Mouse (Mus musculus) intestine, embryonic 16.5 days (tissue): Measurements from ENCODE around the gene Ppp2r5d. TPM values are rescaled to one million over a fixed set of nuclear protein-coding genes. Genes with fewer than 3 reads are reported as not detected.

Experiments used
- ATAC-seq: fragments of 200-750 bp; cut with Nextera tagmentation; 2 replicates; pipeline ENCODE4 v1.8.0; 2017; ENCODE audit warnings: moderate TSS enrichment, moderate library complexity
- H3K27ac ChIP-seq: fragments of 300-500 bp; sonication (generic); 2 replicates; pipeline ENCODE4 v1.5.1; 2014; ENCODE audit warnings: mild to moderate bottlenecking, low read length
- H3K27me3 ChIP-seq: fragments of 300-500 bp; sonication (generic); replicated peaks from 2 replicates; pipeline ENCODE4 v1.6.1; 2014; ENCODE audit warnings: low read length, control low read depth, mixed read lengths; ENCODE audit not compliant: control insufficient read depth, insufficient read depth
- H3K36me3 ChIP-seq: fragments of 300-500 bp; sonication (generic); 2 replicates; pipeline ENCODE4 v1.6.1; 2014; ENCODE audit warnings: low read length, control low read depth; ENCODE audit not compliant: control insufficient read depth, insufficient read depth
- H3K4me1 ChIP-seq: fragments of 300-500 bp; sonication (generic); 2 replicates; pipeline ENCODE4 v1.6.1; 2014; ENCODE audit warnings: low read length, control low read depth, mixed read lengths; ENCODE audit not compliant: control insufficient read depth, insufficient read depth
- H3K4me2 ChIP-seq: fragments of 300-500 bp; sonication (generic); 2 replicates; pipeline ENCODE4 v1.6.1; 2014; ENCODE audit warnings: low read depth, low read length, control low read depth
- H3K4me3 ChIP-seq: fragments of 300-500 bp; sonication (generic); 2 replicates; pipeline ENCODE4 v1.5.1; 2014; ENCODE audit warnings: mild to moderate bottlenecking, low read length
- H3K9ac ChIP-seq: fragments of 300-500 bp; sonication (generic); 2 replicates; pipeline ENCODE4 v1.6.1; 2014; ENCODE audit warnings: low read depth, low read length
- H3K9me3 ChIP-seq: fragments of 300-500 bp; sonication (generic); 2 replicates; pipeline ENCODE4 v1.6.1; 2016; ENCODE audit warnings: low read length, control low read depth; ENCODE audit not compliant: control insufficient read depth
- WGBS: fragments of 180-500 bp; shearing (Covaris S2); extraction: QIAGEN DNeasy Blood & Tissue Kit; methylation state at CpG from one replicate; pipeline ENCODE4 v1.1.7; 2014; 5-methylcytosine and 5-hydroxymethylcytosine counted together
- polyA plus RNA-seq: library from polyadenylated mRNA; unstranded; fragments of >200 nt; fragmentation: Nextera tagmentation; extraction: Ambion mirVana; gene quantifications from 2 replicates; pipeline ENCODE4 v1.2.1, GENCODE M21; 2015

Ppp2r5d gene
- polyA plus RNA-seq, 1 experiment from 2014 or later, result 73.4 TPM

DNA sequence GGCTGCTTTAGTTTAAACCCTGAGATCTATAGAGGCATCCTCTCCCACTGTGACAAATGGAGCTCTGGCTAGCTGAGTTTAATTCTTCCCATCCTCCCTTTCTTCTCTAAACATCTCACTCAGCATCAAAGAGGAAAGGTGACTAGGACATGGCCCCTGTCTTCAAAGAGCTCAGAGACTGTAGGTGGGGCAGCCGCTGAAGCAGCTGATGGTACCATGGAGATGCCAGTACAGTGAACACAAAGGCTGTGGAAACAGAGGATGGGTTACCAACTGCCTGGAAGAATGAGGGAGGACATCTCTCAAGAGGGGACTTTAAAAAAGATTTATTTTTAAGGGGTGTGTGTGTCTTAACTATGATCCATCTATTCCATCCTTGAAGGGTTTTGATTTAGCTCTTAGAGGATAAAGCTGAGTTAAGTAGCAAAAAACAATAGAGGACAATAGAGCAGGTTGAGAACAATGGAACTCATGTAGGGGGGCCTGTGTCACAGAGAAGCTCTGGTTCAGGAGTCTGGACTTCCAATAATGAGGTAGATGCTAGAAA lies 10.3 kb downstream of the Ppp2r5d start:
- peaks cover 8% of the 10 kb centered on the region for H3K4me1 ChIP-seq
- H3K27me3 ChIP-seq, result no peaks in the 10 kb centered on the region
- no peak overlapping the region for H3K9ac ChIP-seq
- H3K4me2 ChIP-seq, result no peak overlapping the region
- no peaks in the 10 kb centered on the region; the same call in 1 of the 2 replicates for H3K36me3 ChIP-seq
- no peaks in the 10 kb centered on the region for H3K9me3 ChIP-seq
- H3K4me3 ChIP-seq, result no peak overlapping the region
- no peak for ATAC-seq
- WGBS, result 72% methylated on average over 1 of the region's 1 CpGs
- H3K27ac ChIP-seq, result no peak overlapping the region

DNA sequence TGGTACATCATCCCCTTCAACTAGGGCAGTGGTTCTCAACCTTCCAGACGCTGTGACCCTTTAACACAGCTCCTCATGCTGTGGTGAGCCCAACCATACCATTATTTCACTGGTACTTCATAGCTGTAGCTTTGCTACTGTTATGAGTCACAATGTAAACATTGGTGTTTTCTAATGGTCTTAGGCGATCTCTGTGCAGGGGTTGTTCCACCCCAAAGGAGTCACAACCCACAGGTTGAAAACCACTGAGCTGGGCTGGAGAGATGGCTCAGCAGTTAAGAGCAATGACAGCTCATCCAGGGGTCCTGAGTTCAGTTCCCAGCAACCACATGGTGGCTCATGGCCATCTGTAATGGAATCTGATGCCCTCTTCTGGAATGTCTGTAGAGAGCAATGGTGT lies 13.5 kb downstream of the Ppp2r5d start:
- Histone ChIP-seq H3K36me3 (peaks cover 4% of the 10 kb centered on the region; the same call in 1 of the 2 replicates), H3K9me3 (no peaks in the 10 kb centered on the region), H3K27ac (no peak overlapping the region), H3K4me2 (no peak overlapping the region), H3K9ac (no peak overlapping the region), H3K4me1 (no peaks in the 10 kb centered on the region), H3K27me3 (no peaks in the 10 kb centered on the region), H3K4me3 (no peak overlapping the region)
- 70% methylated on average over 2 of the region's 2 CpGs for WGBS
- ATAC-seq, result no peak

DNA sequence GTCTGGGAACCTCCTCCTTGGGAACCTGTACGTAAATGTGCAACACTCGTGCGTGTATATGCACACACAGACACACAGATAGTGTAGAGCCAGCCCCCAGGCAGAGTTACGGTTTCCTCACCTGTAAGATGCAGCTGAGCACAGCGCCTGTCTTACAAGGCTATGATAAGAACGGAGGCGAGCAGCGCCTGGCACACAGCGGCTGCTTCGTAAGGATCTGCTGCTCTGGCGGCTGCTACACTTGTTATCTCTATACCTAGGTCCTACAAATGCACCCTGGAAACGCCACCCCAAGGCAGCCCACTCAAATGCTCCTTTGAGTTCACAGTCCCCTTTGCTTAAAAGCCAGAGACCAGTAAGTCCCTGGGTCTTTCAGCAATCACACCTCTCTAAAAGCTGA lies 14.2 kb downstream of the Ppp2r5d start:
- Histone ChIP-seq H3K9ac (no peak overlapping the region), H3K9me3 (no peaks in the 10 kb centered on the region), H3K27me3 (no peaks in the 10 kb centered on the region), H3K4me1 (no peaks in the 10 kb centered on the region), H3K36me3 (peaks cover 9% of the 10 kb centered on the region; the same call in 1 of the 2 replicates), H3K4me3 (no peak overlapping the region), H3K4me2 (no peak overlapping the region), H3K27ac (no peak overlapping the region)
- WGBS, result 87% methylated on average over 12 of the region's 12 CpGs
- no peak for ATAC-seq

DNA sequence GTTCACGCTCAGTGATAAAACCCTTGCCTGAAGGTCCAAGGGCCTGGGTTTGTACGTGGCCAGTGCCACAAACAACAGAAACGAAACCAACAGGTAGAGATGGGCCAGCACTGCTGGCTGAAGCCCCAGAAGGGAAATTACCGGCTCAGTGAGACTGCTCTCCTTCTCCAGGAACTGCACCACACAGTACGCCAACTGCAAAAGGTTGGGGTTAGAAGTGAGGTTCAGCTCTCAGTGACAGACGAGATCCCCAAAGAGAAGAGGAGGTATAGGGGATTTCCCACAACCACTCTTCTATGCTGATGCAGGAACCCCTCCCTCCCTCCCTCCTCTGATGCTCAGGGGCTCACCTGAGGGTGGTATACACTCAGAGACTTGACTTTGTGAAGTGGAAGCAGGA lies 19.0 kb downstream of the Ppp2r5d start:
- H3K36me3 ChIP-seq, result peaks cover 31% of the 10 kb centered on the region; the same call in 1 of the 2 replicates
- no peak for ATAC-seq
- H3K4me3 ChIP-seq, result no peak overlapping the region
- no peak overlapping the region for H3K9ac ChIP-seq
- peaks cover 8% of the 10 kb centered on the region for H3K4me1 ChIP-seq
- WGBS, result 89% methylated on average over 6 of the region's 6 CpGs
- H3K27me3 ChIP-seq, result no peaks in the 10 kb centered on the region
- H3K27ac ChIP-seq, result no peak overlapping the region
- no peak overlapping the region for H3K4me2 ChIP-seq
- H3K9me3 ChIP-seq, result no peaks in the 10 kb centered on the region

DNA sequence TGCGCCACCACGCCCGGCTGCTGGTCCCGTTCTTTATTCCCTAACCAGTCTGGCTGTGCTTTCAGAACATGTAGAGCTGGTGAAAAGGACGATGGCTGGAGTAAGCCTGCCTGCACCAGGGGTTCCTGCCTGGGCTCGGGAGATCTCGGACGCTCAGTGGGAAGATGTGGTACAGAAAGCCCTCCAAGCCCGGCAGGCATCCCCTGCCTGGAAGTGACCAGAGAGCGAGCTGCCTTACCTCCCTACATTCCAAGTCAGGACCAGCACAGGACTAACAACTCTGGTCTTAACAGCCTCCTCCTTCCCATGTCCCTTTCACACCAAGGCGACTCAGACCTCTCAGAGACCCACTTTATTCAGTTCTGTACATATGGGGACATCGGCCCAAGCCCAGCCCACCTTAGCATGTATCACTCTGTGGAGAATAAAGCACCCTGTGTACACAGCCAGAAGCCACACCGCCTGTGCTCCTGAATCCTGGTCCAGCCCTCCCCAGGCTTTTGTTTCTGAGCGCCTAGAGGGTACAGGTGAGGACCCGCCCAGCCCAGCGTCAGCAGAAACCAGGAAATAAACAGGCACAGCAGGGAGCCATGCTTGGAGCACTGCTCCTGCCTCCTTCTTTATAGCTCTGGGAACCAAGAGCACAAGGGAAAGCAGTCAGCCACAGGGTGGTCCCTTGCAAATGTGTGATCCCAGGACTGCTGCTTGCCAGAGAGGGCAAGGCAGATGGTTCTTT lies 22.1 kb downstream of the Ppp2r5d start:
- Histone ChIP-seq H3K27ac (no peak overlapping the region), H3K27me3 (no peaks in the 10 kb centered on the region), H3K36me3 (peaks cover 31% of the 10 kb centered on the region; the same call in 1 of the 2 replicates), H3K9ac (no peak overlapping the region), H3K9me3 (no peaks in the 10 kb centered on the region), H3K4me1 (peaks cover 26% of the 10 kb centered on the region), H3K4me3 (no peak overlapping the region), H3K4me2 (no peak overlapping the region)
- no peak for ATAC-seq
- 83% methylated on average over 16 of the region's 16 CpGs for whole genome bisulfite sequencing

DNA sequence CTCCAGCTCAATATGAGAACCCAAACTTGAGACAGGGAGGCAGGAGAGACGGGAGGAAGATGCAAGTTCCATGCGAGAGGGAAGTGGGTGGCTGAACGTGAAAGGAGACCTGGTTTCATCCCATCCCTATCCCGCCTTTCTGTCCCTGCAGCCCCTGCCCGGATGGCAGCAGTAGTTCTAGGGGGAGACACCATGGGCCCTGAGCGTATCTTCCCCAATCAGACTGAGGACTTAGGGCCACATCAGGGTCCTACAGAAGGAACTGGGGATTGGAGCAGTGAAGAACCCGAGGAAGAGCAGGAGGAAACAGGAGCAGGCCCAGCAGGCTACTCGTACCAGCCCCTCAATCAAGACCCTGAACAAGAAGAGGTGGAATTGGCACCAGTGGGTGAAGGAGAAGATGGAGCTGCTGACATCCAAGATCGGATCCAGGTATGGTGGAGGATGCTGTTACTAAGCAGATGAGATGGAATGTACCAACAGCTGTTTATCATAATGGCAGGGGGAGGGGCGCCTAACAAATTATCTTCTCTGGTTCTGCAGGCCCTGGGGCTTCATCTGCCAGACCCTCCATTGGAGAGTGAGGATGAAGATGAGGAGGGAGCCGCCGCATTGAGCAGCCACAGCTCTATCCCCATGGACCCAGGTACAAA lies 23.3 kb downstream of the Ppp2r5d start:
- Histone ChIP-seq H3K27ac (peak overlapping the region; percentile 27; the same call in 1 of the 2 replicates), H3K4me2 (peak overlapping the region; percentile 89), H3K4me3 (peak overlapping the region; percentile 74), H3K36me3 (peaks cover 32% of the 10 kb centered on the region), H3K27me3 (no peaks in the 10 kb centered on the region), H3K9ac (peak overlapping the region; percentile 75), H3K4me1 (peaks cover 26% of the 10 kb centered on the region), H3K9me3 (no peaks in the 10 kb centered on the region)
- ATAC-seq, result no peak
- 21% methylated on average over 12 of the region's 12 CpGs for WGBS

DNA sequence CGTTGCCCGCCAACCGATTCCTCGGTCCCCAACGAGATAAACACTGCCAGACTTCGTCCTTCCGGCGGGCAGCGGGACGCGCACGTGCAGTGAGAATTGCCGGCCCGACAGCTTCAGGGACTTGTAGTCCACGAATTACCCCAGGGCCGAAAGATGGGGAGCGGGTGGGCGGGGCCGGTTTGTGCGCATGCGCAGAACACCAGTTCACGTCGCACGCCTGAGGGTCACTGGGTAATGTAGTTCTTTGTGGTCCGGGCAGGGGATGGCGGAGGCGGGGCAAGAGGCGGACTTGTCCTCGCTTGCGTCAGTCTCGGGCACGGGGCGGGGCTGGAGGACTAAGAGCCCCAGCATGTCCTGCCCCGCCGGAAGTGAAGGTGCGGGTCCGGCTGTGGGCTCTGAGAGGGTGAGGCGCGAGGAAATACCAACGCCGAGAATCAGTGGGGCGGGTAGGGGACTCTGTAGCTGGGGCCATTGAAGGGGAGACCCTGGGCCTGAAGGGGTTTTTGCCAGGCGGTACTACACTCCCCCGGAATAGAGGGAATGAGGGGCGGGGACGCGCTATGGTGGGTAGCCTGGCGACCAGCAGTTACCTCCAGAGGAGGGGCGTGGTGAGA lies 24.0 kb downstream of the Ppp2r5d start, which contains the start of gene Klhdc3:
Gene Klhdc3, minus strand, starts transcription at position 155 of the 614 bp plus-strand sequence.
- Histone ChIP-seq H3K27me3 (no peaks in the 10 kb centered on the region), H3K4me2 (peak within 1 kb of the TSS; percentile 89), H3K9me3 (no peaks in the 10 kb centered on the region), H3K4me1 (peaks cover 26% of the 10 kb centered on the region), H3K27ac (peak within 1 kb of the TSS; percentile 92), H3K36me3 (peaks cover 31% of the 10 kb centered on the region), H3K4me3 (peak within 1 kb of the TSS; percentile 74), H3K9ac (peak within 1 kb of the TSS; percentile 79)
- under 1% methylated on average over 49 of the region's 49 CpGs for WGBS
- peak; percentile 98 for ATAC-seq

DNA sequence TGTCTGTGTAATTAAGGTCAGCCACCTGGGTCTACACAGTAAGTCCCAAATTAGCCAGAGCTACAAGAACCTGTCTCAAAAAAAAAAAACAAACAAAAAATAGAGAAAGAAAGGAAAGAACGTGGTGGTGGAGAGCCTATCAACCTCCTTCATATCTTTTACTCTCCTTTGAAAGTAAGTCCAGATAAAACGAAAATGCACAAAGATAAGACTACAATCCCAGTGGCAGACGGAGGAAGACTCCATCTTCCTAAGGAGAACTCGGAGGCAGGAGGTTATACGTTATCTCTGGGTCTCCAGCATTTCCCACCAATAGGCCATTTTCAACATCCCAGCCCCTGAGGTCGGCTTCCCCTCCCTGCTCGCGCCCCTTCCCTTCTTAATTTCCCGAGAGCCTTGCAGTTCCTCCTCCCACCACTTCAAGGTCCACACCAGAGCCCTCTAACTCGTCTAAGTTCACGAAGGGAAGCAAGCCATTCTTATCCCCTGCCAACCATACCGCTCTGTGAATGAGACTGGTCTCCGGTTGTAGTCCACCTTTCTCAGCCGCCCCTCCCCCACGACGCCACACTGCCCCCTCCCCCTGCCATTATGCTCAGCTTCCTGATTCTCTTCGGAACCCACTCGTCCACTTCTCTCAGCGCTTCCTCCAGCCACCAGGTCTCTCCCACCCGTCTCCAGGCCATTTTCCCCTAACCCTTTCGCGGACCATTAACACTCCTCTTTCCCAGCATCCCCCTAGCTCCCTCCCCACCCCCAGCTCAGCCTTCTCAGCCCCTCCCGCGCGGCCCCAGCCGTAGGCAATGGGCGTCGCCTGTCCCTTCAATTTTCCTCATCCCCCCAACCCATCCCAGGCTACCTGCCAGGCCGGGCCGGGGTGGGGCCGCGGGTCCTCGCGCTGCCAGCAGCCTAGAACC lies 24.8 kb downstream of the Ppp2r5d start:
- ATAC-seq, result no peak; the same call in 1 of the 2 replicates
- H3K36me3 ChIP-seq, result peaks cover 24% of the 10 kb centered on the region
- peaks cover 27% of the 10 kb centered on the region for H3K4me1 ChIP-seq
- WGBS, result under 1% methylated on average over 34 of the region's 34 CpGs
- peak overlapping the region; percentile 79 for H3K9ac ChIP-seq
- peak overlapping the region; percentile 74 for H3K4me3 ChIP-seq
- H3K27ac ChIP-seq, result peak overlapping the region; percentile 92
- peak overlapping the region; percentile 74 for H3K4me2 ChIP-seq
- H3K27me3 ChIP-seq, result no peaks in the 10 kb centered on the region
- H3K9me3 ChIP-seq, result no peaks in the 10 kb centered on the region
